Mouse (Mus musculus) thymus, adult 2 months (tissue): Measurements from ENCODE around the gene Vgll4. TPM values are rescaled to one million over a fixed set of nuclear protein-coding genes. Genes with fewer than 3 reads are reported as not detected.

ENCODE experiments used
- DNase-seq: peaks from one replicate; pipeline ENCODE4 v3.0.0; 2021
- H3K27ac ChIP-seq: fragments of 200-500 bp; 2 replicates; pipeline ENCODE4 v1.5.1; 2012; ENCODE audit warnings: low read length, control low read depth; ENCODE audit not compliant: control insufficient read depth, insufficient read depth
- H3K27me3 ChIP-seq: fragments of 200-500 bp; 2 replicates; pipeline ENCODE4 v1.6.1; 2012; ENCODE audit warnings: mild to moderate bottlenecking, low read length, moderate library complexity, mixed read lengths; ENCODE audit not compliant: control insufficient read depth, insufficient read depth
- H3K36me3 ChIP-seq: fragments of 200-500 bp; 2 replicates; pipeline ENCODE4 v1.6.1; 2012; ENCODE audit warnings: mild to moderate bottlenecking, low read length, moderate library complexity; ENCODE audit not compliant: control insufficient read depth, insufficient read depth
- H3K4me1 ChIP-seq: fragments of 200-500 bp; replicated peaks from 2 replicates; pipeline ENCODE4 v1.6.1; 2012; ENCODE audit warnings: low read length; ENCODE audit not compliant: control insufficient read depth, insufficient read depth
- H3K4me3 ChIP-seq: fragments of 200-500 bp; 2 replicates; pipeline ENCODE4 v1.5.1; 2012; ENCODE audit warnings: mild to moderate bottlenecking, low read length, control low read depth, moderate library complexity; ENCODE audit not compliant: control insufficient read depth, insufficient read depth
- CTCF ChIP-seq: fragments of 200-500 bp; IDR thresholded peaks from 2 replicates; pipeline ENCODE4 v1.5.1; 2012; ENCODE audit warnings: mild to moderate bottlenecking, control low read depth, low read length, moderate library complexity, borderline replicate concordance; ENCODE audit not compliant: control insufficient read depth, poor library complexity, insufficient read depth; ENCODE audit errors: extremely low read depth
- POLR2A ChIP-seq: fragments of 200-500 bp; IDR thresholded peaks from 2 replicates; pipeline ENCODE4 v1.6.1; 2012; ENCODE audit warnings: mild to moderate bottlenecking, low read length, control low read depth, moderate library complexity; ENCODE audit not compliant: control insufficient read depth, poor library complexity, insufficient read depth; ENCODE audit errors: extremely low read depth
- WGBS: fragments of 180-500 bp; shearing (Covaris S2); methylation state at CpG from one replicate; pipeline ENCODE4 v1.1.7; 2018; 5-methylcytosine and 5-hydroxymethylcytosine counted together
- polyA plus RNA-seq: library from polyadenylated mRNA; depleted of rRNA; stranded (reverse); fragments of >200 nt; gene quantifications from 2 replicates; pipeline ENCODE4 v1.2.3, GENCODE M21; 2012

Vgll4 gene
- polyA plus RNA-seq, 1 experiment: 107 TPM

- WGBS: 91% methylated on average over 5 of the region's 5 CpGs
- no peak overlapping the region for H3K27ac ChIP-seq
Observed at GRCm38 (mm10) chr6:114882212-114882611, 87.6 kb downstream of the Vgll4 start.

GRCm38 (mm10) chr6:114880798-114881197 lies 89.0 kb downstream of the Vgll4 start:
- no peak for DNase-seq
- H3K27ac ChIP-seq: no peak overlapping the region
- peaks cover 3% of the 10 kb centered on the region for H3K36me3 ChIP-seq
- no peaks in the 10 kb centered on the region for H3K27me3 ChIP-seq
- H3K4me1 ChIP-seq: peaks cover 56% of the 10 kb centered on the region
- 86% methylated on average over 4 of the region's 4 CpGs for WGBS
- no peak overlapping the region for H3K4me3 ChIP-seq
- TF ChIP-seq POLR2A (no peak), CTCF (no peak)

More at GRCm38 (mm10) chr6:114882212-114882611, 87.6 kb downstream of the Vgll4 start:
- H3K4me3 ChIP-seq: no peak overlapping the region
- H3K36me3 ChIP-seq: peaks cover 7% of the 10 kb centered on the region
- no peaks in the 10 kb centered on the region for H3K27me3 ChIP-seq
- H3K4me1 ChIP-seq: peaks cover 50% of the 10 kb centered on the region
- TF ChIP-seq POLR2A (no peak), CTCF (no peak)
- DNase-seq: no peak

- no peak overlapping the region for H3K27ac ChIP-seq
- no peaks in the 10 kb centered on the region for H3K27me3 ChIP-seq
- 0 out of 2 replicates have a peak, but pooled peaks have one; percentile 13 for TF ChIP-seq CTCF
- no peak for TF ChIP-seq POLR2A
- DNase-seq: no peak
- peaks cover 60% of the 10 kb centered on the region for H3K4me1 ChIP-seq
- 91% methylated on average over 19 of the region's 19 CpGs for WGBS
- H3K36me3 ChIP-seq: no peaks in the 10 kb centered on the region
- no peak overlapping the region for H3K4me3 ChIP-seq
Observed at GRCm38 (mm10) chr6:114878841-114879520, 90.8 kb downstream of the Vgll4 start.

- TF ChIP-seq CTCF (no peak), POLR2A (no peak)
- no peaks in the 10 kb centered on the region for H3K27me3 ChIP-seq
- H3K27ac ChIP-seq: no peak overlapping the region
- peaks cover 60% of the 10 kb centered on the region for H3K4me1 ChIP-seq
- H3K4me3 ChIP-seq: no peak overlapping the region
- no peaks in the 10 kb centered on the region for H3K36me3 ChIP-seq
- WGBS: 75% methylated on average over 6 of the region's 6 CpGs
- DNase-seq: no peak
Observed at GRCm38 (mm10) chr6:114876546-114876945, 93.2 kb downstream of the Vgll4 start.

GRCm38 (mm10) chr6:114876033-114876432 lies 93.8 kb downstream of the Vgll4 start:
- peaks cover 60% of the 10 kb centered on the region for H3K4me1 ChIP-seq
- no peak overlapping the region for H3K4me3 ChIP-seq
- 59% methylated on average over 4 of the region's 4 CpGs for WGBS
- no peaks in the 10 kb centered on the region for H3K36me3 ChIP-seq
- peak overlapping the region; percentile 30 for H3K27ac ChIP-seq
- TF ChIP-seq CTCF (no peak), POLR2A (no peak)
- DNase-seq: no peak
- H3K27me3 ChIP-seq: no peaks in the 10 kb centered on the region

GRCm38 (mm10) chr6:114875018-114875558 lies 94.7 kb downstream of the Vgll4 start:
- H3K4me1 ChIP-seq: peaks cover 60% of the 10 kb centered on the region
- peak; percentile 90 for DNase-seq
- TF ChIP-seq CTCF: no peak
- 0 out of 2 replicates have a peak, but pooled peaks have one; percentile 17 for TF ChIP-seq POLR2A
- H3K27me3 ChIP-seq: no peaks in the 10 kb centered on the region
- WGBS: under 1% methylated on average over 18 of the region's 18 CpGs
- H3K36me3 ChIP-seq: no peaks in the 10 kb centered on the region
- peak overlapping the region; percentile 87 for H3K27ac ChIP-seq
- H3K4me3 ChIP-seq: peak overlapping the region; percentile 74
